Mouse (Mus musculus): ENCODE measurements around the gene Gm42417.

DNA sequence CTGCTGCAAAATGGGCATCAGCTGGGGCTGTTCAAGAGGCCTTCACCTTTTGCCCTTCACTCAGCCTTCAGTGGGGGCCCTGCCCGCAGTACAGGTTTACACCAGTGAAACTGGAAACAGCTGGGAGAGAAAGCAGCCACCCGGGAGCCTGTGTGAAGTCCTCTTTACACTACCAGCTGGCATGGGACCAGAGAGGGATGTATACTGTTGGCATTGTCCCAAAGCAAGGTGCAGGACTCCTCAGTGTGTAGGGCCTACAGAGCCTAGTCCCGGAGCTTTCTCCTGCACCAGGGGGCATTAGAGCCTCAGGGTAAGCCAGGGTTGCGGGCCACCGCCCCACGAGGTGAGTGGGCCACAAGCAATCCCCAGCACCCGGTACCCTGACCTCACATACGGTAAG, 8.7 kb downstream of the Gm42417 start:
- no peak for TF ChIP-seq CTCF (IDR thresholded peaks at IDR 0.05; ENCODE audit: low read depth)
- TF ChIP-seq EP300 (IDR thresholded peaks at IDR 0.05; ENCODE audit: low read depth), result no peak

Data from heart, postnatal 0 days (tissue).